Mouse (Mus musculus) skeletal muscle tissue, postnatal 0 days (tissue): ENCODE measurements around the gene Gm3147. TPM values are rescaled to one million over a fixed set of nuclear protein-coding genes. Genes with fewer than 3 reads are reported as not detected.

ENCODE experiments used
- polyA plus RNA-seq: library from polyadenylated mRNA; unstranded; fragments of >200 nt; fragmentation: Nextera tagmentation; extraction: Ambion mirVana; gene quantifications from 2 replicates; pipeline ENCODE4 v1.2.1, GENCODE M21; 2015

The Gm3147 gene
- polyA plus RNA-seq = not detected in 2 replicates

DNA sequence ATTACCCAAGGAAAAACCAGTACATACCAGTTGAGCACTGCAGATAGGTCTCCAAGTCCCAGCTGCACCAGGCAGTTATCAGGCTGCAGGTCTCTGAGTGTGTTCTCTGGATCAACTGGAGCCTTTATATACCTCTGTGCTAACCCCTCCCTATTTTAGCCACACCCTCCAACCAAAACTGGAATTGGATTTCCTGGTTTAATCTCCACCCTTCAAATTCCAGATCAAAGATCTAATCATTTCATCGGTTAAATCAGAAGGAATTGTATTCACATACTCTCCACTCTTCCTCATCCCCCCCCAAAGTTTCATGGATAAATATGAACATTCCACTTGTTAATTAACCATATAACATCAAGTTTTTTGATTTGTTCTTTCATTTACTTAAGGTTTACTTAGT lies at the start of gene Gm3147:
Gene Gm3147 (minus strand): TSS at position 101 of the 400 bp plus-strand sequence.

DNA sequence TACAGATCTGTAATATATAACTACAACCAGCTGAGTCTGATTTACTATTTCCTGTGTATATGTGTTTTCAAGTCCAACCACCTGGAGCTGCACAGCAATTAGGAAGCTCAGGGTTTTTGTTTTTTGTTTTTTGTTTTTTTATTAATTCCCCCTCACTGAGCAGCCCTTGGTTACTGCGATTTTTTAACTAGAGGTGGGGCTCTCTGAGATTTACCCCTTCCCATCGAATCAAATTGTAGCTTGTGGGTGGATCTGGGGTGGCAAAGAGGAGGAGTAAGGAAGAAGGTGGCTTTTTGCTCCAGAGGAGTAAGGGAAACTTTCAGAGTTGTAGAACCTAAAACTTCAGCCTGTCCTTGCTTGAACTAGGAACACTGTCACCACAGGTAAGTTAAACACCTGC lies 31.9 kb upstream of the Gm3147 start, which contains the start of gene Gm6205:
Gene Gm6205 (plus strand): TSS at position 301 of the 400 bp plus-strand sequence.

DNA sequence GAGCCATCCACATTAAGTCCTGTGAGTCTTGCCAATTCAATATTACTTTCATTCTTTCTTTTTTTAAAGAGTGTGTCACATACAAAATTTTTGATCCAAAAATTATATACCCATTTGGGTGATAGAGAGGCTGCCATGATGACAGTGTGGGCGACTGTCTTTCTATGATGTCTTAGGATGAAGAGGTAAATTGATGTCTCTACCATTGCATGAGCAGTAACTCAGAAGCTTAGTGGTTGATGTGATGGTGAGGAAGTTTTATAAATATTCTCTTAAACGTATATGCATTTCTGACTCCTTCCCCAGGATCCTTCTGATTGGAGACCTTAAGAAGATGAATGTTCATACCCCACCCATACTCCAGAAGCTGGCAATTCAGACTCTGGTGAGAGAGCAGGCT lies 7.5 kb upstream of the Gm3147 start, which contains the start of gene Gm6509:
Gene Gm6509 (plus strand): TSS at position 301 of the 400 bp plus-strand sequence.

Other genes with a start within 250 kb of the Gm3147 start
- not detected in 2 replicates for gene Gm7682, start 170.6 kb downstream of the Gm3147 start, polyA plus RNA-seq
- not detected in 2 replicates for gene Gm3139, start 90.1 kb downstream of the Gm3147 start, polyA plus RNA-seq
- gene Gm6509, start 7.6 kb upstream of the Gm3147 start, polyA plus RNA-seq = not detected in 2 replicates
- not detected in 2 replicates for gene Gm6205, start 32.0 kb upstream of the Gm3147 start, polyA plus RNA-seq
- gene Gm3183, start 249.1 kb upstream of the Gm3147 start, polyA plus RNA-seq = not detected in 2 replicates